Mouse (Mus musculus): ENCODE measurements around the gene Apex1.
"Not testable (repeated sequence)": the region's sequence is repeated elsewhere in the genome, so short reads cannot be mapped to it uniquely, and the experiment has no call there.

The Apex1 gene

GRCm38 (mm10) chr14:50924281-50925064, at the start of gene Apex1, which contains the start of gene Osgep:
Gene Apex1, plus strand, starts transcription at chr14:50924968.
Gene Osgep, minus strand, starts transcription at chr14:50924893.
- peak; percentile 97 to 99 for DNase-seq (ENCODE audit: inconsistent age in 2 of 2, low spot score in 1 of 2)

GRCm38 (mm10) chr14:50875175-50875574, 49.6 kb upstream of the Apex1 start:
- DNase-seq (ENCODE audit: inconsistent age in 2 of 2, low spot score in 1 of 2), result no peak

GRCm38 (mm10) chr14:50875591-50876230, 49.1 kb upstream of the Apex1 start:
- no peak for DNase-seq (ENCODE audit: inconsistent age in 2 of 2, low spot score in 1 of 2)

- DNase-seq (ENCODE audit: inconsistent age in 2 of 2, low spot score in 1 of 2), result no peak
These were observed 48.4 kb upstream of the Apex1 start for GRCm38 (mm10) chr14:50876236-50876950.

GRCm38 (mm10) chr14:50891621-50892020, 33.1 kb upstream of the Apex1 start:
- DNase-seq (ENCODE audit: inconsistent age in 2 of 2, low spot score in 1 of 2), result no peak

GRCm38 (mm10) chr14:50892091-50892490, 32.7 kb upstream of the Apex1 start:
- no peak for DNase-seq (ENCODE audit: inconsistent age in 2 of 2, low spot score in 1 of 2)

- peak in 1 of 2 experiments; percentile 68 for DNase-seq (ENCODE audit: inconsistent age in 2 of 2, low spot score in 1 of 2)
These were observed 32.0 kb upstream of the Apex1 start for GRCm38 (mm10) chr14:50892541-50893459.

- no peak for DNase-seq (ENCODE audit: inconsistent age in 2 of 2, low spot score in 1 of 2)
These were observed 29.4 kb upstream of the Apex1 start for GRCm38 (mm10) chr14:50895407-50895806.

GRCm38 (mm10) chr14:50895985-50896746, 28.6 kb upstream of the Apex1 start:
- peak; percentile 61 to 91 for DNase-seq (ENCODE audit: inconsistent age in 2 of 2, low spot score in 1 of 2)

- DNase-seq (ENCODE audit: inconsistent age in 2 of 2, low spot score in 1 of 2), result peak in 1 of 2 experiments; percentile 68
These were observed 27.9 kb upstream of the Apex1 start for GRCm38 (mm10) chr14:50896747-50897373.

- DNase-seq (ENCODE audit: inconsistent age in 2 of 2, low spot score in 1 of 2), result peak in 1 of 2 experiments; percentile 37
These were observed 27.4 kb upstream of the Apex1 start, which contains the start of gene Klhl33 for GRCm38 (mm10) chr14:50897374-50897765. Gene Klhl33, minus strand, starts transcription at chr14:50897507.

GRCm38 (mm10) chr14:50897992-50898391, 26.8 kb upstream of the Apex1 start:
- DNase-seq (ENCODE audit: inconsistent age in 2 of 2, low spot score in 1 of 2), result not testable (repeated sequence)

- DNase-seq (ENCODE audit: inconsistent age in 2 of 2, low spot score in 1 of 2), result peak; percentile 44 to 75
These were observed 20.6 kb upstream of the Apex1 start for GRCm38 (mm10) chr14:50903973-50904827.

- DNase-seq (ENCODE audit: inconsistent age in 2 of 2, low spot score in 1 of 2), result no peak
These were observed 20.0 kb upstream of the Apex1 start for GRCm38 (mm10) chr14:50904828-50905129.

- DNase-seq (ENCODE audit: inconsistent age in 2 of 2, low spot score in 1 of 2), result not testable (repeated sequence)
These were observed 19.4 kb upstream of the Apex1 start for GRCm38 (mm10) chr14:50905327-50905726.

GRCm38 (mm10) chr14:50908126-50908525, 16.6 kb upstream of the Apex1 start:
- DNase-seq (ENCODE audit: inconsistent age in 2 of 2, low spot score in 1 of 2), result no peak

GRCm38 (mm10) chr14:50911356-50911755, 13.4 kb upstream of the Apex1 start:
- DNase-seq (ENCODE audit: inconsistent age in 2 of 2, low spot score in 1 of 2), result no peak

- not testable (repeated sequence) for DNase-seq (ENCODE audit: inconsistent age in 2 of 2, low spot score in 1 of 2)
These were observed 1.3 kb upstream of the Apex1 start for GRCm38 (mm10) chr14:50923437-50923836.

Data from adrenal gland, adult (tissue).